Mouse (Mus musculus): ENCODE data around the gene Ms4a2.

Gene Ms4a2

GRCm38 (mm10) chr19:11623551-11623950 is at the start of gene Ms4a2:
TSS of gene Ms4a2 (minus strand) at chr19:11623719.
- DNase-seq, result no peak

GRCm38 (mm10) chr19:11661562-11661961 is 38.0 kb upstream of the Ms4a2 start:
- no peak for DNase-seq

- DNase-seq, result no peak
Observed at GRCm38 (mm10) chr19:11660459-11660858, 36.9 kb upstream of the Ms4a2 start, which contains the start of gene Oosp2. TSS of gene Oosp2 (minus strand) at chr19:11660559.

- DNase-seq, result no peak
Observed at GRCm38 (mm10) chr19:11659142-11659541, 35.6 kb upstream of the Ms4a2 start.

- no peak for DNase-seq
Observed at GRCm38 (mm10) chr19:11649564-11649963, 26.0 kb upstream of the Ms4a2 start.

- no peak for DNase-seq
Observed at GRCm38 (mm10) chr19:11646166-11646565, 22.6 kb upstream of the Ms4a2 start.

- no peak for DNase-seq
Observed at GRCm38 (mm10) chr19:11640732-11641131, 17.2 kb upstream of the Ms4a2 start, which contains the start of gene Ms4a3. TSS of gene Ms4a3 (minus strand) at chr19:11640851.

- no peak for DNase-seq
Observed at GRCm38 (mm10) chr19:11639038-11639437, 15.5 kb upstream of the Ms4a2 start.

- no peak for DNase-seq
Observed at GRCm38 (mm10) chr19:11635572-11635971, 12.1 kb upstream of the Ms4a2 start.

- no peak for DNase-seq
Observed at GRCm38 (mm10) chr19:11634330-11634729, 10.8 kb upstream of the Ms4a2 start.

GRCm38 (mm10) chr19:11633732-11634131 is 10.2 kb upstream of the Ms4a2 start:
- DNase-seq, result no peak

GRCm38 (mm10) chr19:11625231-11625630 is 1.7 kb upstream of the Ms4a2 start:
- no peak for DNase-seq

GRCm38 (mm10) chr19:11624800-11625199 is 1.3 kb upstream of the Ms4a2 start:
- no peak for DNase-seq

- DNase-seq, result no peak
Observed at GRCm38 (mm10) chr19:11617983-11618382, 5.5 kb downstream of the Ms4a2 start.

GRCm38 (mm10) chr19:11614805-11615204 is 8.7 kb downstream of the Ms4a2 start:
- no peak for DNase-seq

- DNase-seq, result no peak
Observed at GRCm38 (mm10) chr19:11613776-11614443, 9.6 kb downstream of the Ms4a2 start.

- DNase-seq, result no peak
Observed at GRCm38 (mm10) chr19:11613084-11613483, 10.4 kb downstream of the Ms4a2 start.

GRCm38 (mm10) chr19:11612293-11612692 is 11.2 kb downstream of the Ms4a2 start:
- DNase-seq, result no peak

- peak; percentile 13 to 51 for DNase-seq
Observed at GRCm38 (mm10) chr19:11611541-11611945, 12.0 kb downstream of the Ms4a2 start.

GRCm38 (mm10) chr19:11608172-11608571 is 15.3 kb downstream of the Ms4a2 start:
- peak; percentile 67 to 68 for DNase-seq

- DNase-seq, result no peak
Observed at GRCm38 (mm10) chr19:11604603-11605002, 18.9 kb downstream of the Ms4a2 start, which contains the start of gene Ms4a6d. TSS of gene Ms4a6d (minus strand) at chr19:11604849.

GRCm38 (mm10) chr19:11602026-11602425 is 21.5 kb downstream of the Ms4a2 start:
- peak; percentile 7 to 30 for DNase-seq

- DNase-seq, result no peak
Observed at GRCm38 (mm10) chr19:11601349-11601748, 22.2 kb downstream of the Ms4a2 start.

GRCm38 (mm10) chr19:11589891-11590449 is 33.5 kb downstream of the Ms4a2 start:
- no peak for DNase-seq

Data from kidney, postnatal 4 days (tissue).